Mouse (Mus musculus): ENCODE data around the gene Sv2a. TPM values are rescaled to one million over a fixed set of nuclear protein-coding genes. Genes with fewer than 3 reads are reported as not detected.
"Not testable (repeated sequence)": the region's sequence is repeated elsewhere in the genome, so short reads cannot be mapped to it uniquely, and the experiment has no call there.

Sv2a gene
- polyA plus RNA-seq, 1 experiment from 2014 or later, result 44.9 TPM

GRCm38 (mm10) chr3:96228828-96229227, 47.9 kb downstream of the Sv2a start:
- Histone ChIP-seq H3K27ac (no peak overlapping the region), H3K4me3 (no peak overlapping the region), H3K9ac (no peak overlapping the region), H3K36me3 (no peaks in the 10 kb centered on the region), H3K4me2 (replicated peaks) (no peak overlapping the region), H3K9me3 (replicated peaks) (no peaks in the 10 kb centered on the region), H3K27me3 (no peaks in the 10 kb centered on the region), H3K4me1 (0 out of 2 replicates have a peak, but pooled peaks cover 11% of the 10 kb centered on the region)
- WGBS, result 62% methylated on average over 2 of the region's 2 CpGs
- ATAC-seq (ENCODE audit: low FRiP score), result no peak

DNA sequence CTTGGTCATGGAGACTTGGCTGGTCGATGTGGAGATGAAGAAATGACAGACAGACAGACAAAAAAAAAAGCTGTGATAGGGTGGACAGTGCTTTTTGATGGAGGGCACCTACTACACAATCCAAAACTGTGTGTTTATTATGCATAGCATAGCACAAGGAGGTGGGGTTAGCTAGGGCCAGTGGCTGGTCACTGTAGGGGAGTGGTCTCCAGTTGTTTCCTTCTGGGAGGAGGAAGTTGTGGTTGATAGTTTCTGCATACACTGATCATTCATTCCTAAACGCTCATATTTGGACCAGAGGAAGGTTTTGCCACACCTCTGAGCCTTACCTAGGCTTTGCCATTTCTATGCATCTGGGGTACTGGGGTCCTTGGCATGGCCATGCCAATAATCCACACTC, 49.5 kb downstream of the Sv2a start:
- H3K27me3 ChIP-seq, result no peaks in the 10 kb centered on the region
- WGBS, result 82% methylated on average over 2 of the region's 2 CpGs

GRCm38 (mm10) chr3:96230910-96231757, 50.2 kb downstream of the Sv2a start:
- no peak overlapping the region for H3K9ac ChIP-seq
- ATAC-seq (ENCODE audit: low FRiP score), result no peak
- no peaks in the 10 kb centered on the region for H3K36me3 ChIP-seq
- no peaks in the 10 kb centered on the region for H3K9me3 ChIP-seq (replicated peaks)
- no peak overlapping the region for H3K4me2 ChIP-seq (replicated peaks)
- WGBS, result 73% methylated on average over 4 of the region's 4 CpGs
- no peaks in the 10 kb centered on the region for H3K27me3 ChIP-seq
- H3K27ac ChIP-seq, result no peak overlapping the region
- no peak overlapping the region for H3K4me3 ChIP-seq
- 0 out of 2 replicates have a peak, but pooled peaks cover 7% of the 10 kb centered on the region for H3K4me1 ChIP-seq

More for the DNA sequence above, 49.5 kb downstream of the Sv2a start:
- no peaks in the 10 kb centered on the region for H3K9me3 ChIP-seq (replicated peaks)
- H3K4me2 ChIP-seq (replicated peaks), result no peak overlapping the region
- no peak overlapping the region for H3K4me3 ChIP-seq
- H3K36me3 ChIP-seq, result no peaks in the 10 kb centered on the region
- H3K27ac ChIP-seq, result no peak overlapping the region
- no peak overlapping the region for H3K9ac ChIP-seq
- 0 out of 2 replicates have a peak, but pooled peaks cover 9% of the 10 kb centered on the region for H3K4me1 ChIP-seq
- ATAC-seq (ENCODE audit: low FRiP score), result no peak

- WGBS, result 72% methylated on average over 2 of the region's 2 CpGs
- Histone ChIP-seq H3K27me3 (no peaks in the 10 kb centered on the region), H3K4me3 (no peak overlapping the region), H3K9me3 (replicated peaks) (no peaks in the 10 kb centered on the region), H3K9ac (no peak overlapping the region), H3K4me1 (0 out of 2 replicates have a peak, but pooled peaks cover 6% of the 10 kb centered on the region), H3K27ac (no peak overlapping the region), H3K36me3 (no peaks in the 10 kb centered on the region), H3K4me2 (replicated peaks) (no peak overlapping the region)
- ATAC-seq (ENCODE audit: low FRiP score), result no peak
Measured at GRCm38 (mm10) chr3:96231758-96232120, 50.8 kb downstream of the Sv2a start.

- no peaks in the 10 kb centered on the region for H3K9me3 ChIP-seq (replicated peaks)
- H3K4me2 ChIP-seq (replicated peaks), result no peak overlapping the region
- ATAC-seq (ENCODE audit: low FRiP score), result no peak
- peaks cover 15% of the 10 kb centered on the region for H3K4me1 ChIP-seq
- H3K27me3 ChIP-seq, result no peaks in the 10 kb centered on the region
- H3K9ac ChIP-seq, result no peak overlapping the region
- no peaks in the 10 kb centered on the region for H3K36me3 ChIP-seq
- WGBS, result 95% methylated on average over 2 of the region's 2 CpGs
- H3K27ac ChIP-seq, result no peak overlapping the region
- H3K4me3 ChIP-seq, result no peak overlapping the region
Measured at GRCm38 (mm10) chr3:96234914-96235313, 54.0 kb downstream of the Sv2a start.

DNA sequence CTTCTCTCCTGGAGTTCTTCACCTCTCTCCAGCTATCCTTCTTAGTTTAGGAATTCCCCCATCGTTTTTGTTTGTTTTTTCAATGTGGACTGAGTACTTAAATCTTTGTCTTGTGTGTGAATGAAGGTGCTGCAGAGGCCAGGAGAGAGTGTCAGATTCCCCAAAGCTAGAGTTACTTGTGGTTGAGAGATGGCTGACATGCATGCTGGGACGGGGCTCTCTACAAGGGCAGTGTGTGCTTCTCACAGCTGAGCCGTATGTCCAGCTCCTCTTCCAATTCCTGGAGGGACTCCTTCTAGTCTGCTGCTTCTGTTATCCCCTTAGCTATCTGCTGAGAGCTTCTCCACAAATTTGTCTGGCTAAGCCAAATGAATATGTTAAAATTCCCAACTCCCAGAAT, 54.9 kb downstream of the Sv2a start:
- Histone ChIP-seq H3K4me2 (replicated peaks) (no peak overlapping the region), H3K9me3 (replicated peaks) (no peaks in the 10 kb centered on the region), H3K9ac (no peak overlapping the region), H3K36me3 (no peaks in the 10 kb centered on the region), H3K4me1 (peaks cover 15% of the 10 kb centered on the region), H3K4me3 (no peak overlapping the region), H3K27me3 (no peaks in the 10 kb centered on the region), H3K27ac (peak overlapping the region; percentile 30; the same call in 1 of the 2 replicates)
- ATAC-seq (ENCODE audit: low FRiP score), result no peak
- whole genome bisulfite sequencing, result 62% methylated on average over 3 of the region's 3 CpGs

DNA sequence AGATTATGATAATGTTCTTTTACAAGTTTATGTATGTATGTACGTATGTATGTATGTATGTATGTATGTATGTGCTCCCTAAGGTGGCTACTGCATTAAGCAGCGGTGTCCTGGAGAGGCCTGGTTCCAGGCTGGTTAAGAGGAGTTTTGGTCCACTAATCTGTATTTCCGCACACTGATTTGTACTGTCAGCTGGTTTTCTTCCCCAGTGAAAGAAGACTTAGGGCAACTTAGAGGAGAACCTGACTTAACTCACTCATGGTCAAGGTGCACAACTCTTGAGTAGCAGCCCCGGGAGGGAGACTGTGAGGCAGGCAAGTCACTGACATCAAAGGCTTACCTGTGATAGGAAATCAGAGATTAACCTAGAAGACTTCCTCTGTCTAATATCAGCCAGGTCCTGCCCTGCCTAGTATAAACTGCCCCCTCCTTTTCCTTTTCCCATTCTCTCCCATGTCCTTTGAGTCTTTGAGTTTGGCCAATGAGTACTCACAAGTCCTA, 55.9 kb downstream of the Sv2a start:
- no peaks in the 10 kb centered on the region for H3K27me3 ChIP-seq
- H3K4me1 ChIP-seq, result peaks cover 15% of the 10 kb centered on the region
- peak overlapping the region; percentile 37; the same call in 1 of the 2 replicates for H3K4me3 ChIP-seq
- H3K27ac ChIP-seq, result no peak overlapping the region
- H3K36me3 ChIP-seq, result no peaks in the 10 kb centered on the region
- peak overlapping the region; percentile 56; the same call in 1 of the 2 replicates for H3K9ac ChIP-seq
- peak overlapping the region; percentile 55 for H3K4me2 ChIP-seq (replicated peaks)
- H3K9me3 ChIP-seq (replicated peaks), result no peaks in the 10 kb centered on the region
- ATAC-seq (ENCODE audit: low FRiP score), result no peak
- WGBS, result 83% methylated on average over 4 of the region's 4 CpGs

GRCm38 (mm10) chr3:96237335-96237903, 56.5 kb downstream of the Sv2a start:
- no peak for ATAC-seq (ENCODE audit: low FRiP score)
- peak overlapping the region; percentile 68; the same call in 1 of the 2 replicates for H3K27ac ChIP-seq
- H3K9ac ChIP-seq, result peak overlapping the region; percentile 56
- WGBS, result 28% methylated on average over 7 of the region's 7 CpGs
- H3K9me3 ChIP-seq (replicated peaks), result no peaks in the 10 kb centered on the region
- H3K27me3 ChIP-seq, result no peaks in the 10 kb centered on the region
- H3K4me2 ChIP-seq (replicated peaks), result peak overlapping the region; percentile 55
- peaks cover 15% of the 10 kb centered on the region for H3K4me1 ChIP-seq
- H3K4me3 ChIP-seq, result peak overlapping the region; percentile 37
- no peaks in the 10 kb centered on the region for H3K36me3 ChIP-seq

GRCm38 (mm10) chr3:96237904-96238511, 57.1 kb downstream of the Sv2a start:
- H3K27me3 ChIP-seq, result no peaks in the 10 kb centered on the region
- peak overlapping the region; percentile 68 for H3K27ac ChIP-seq
- no peaks in the 10 kb centered on the region for H3K9me3 ChIP-seq (replicated peaks)
- peak overlapping the region; percentile 37 for H3K4me3 ChIP-seq
- peak overlapping the region; percentile 55 for H3K4me2 ChIP-seq (replicated peaks)
- ATAC-seq (ENCODE audit: low FRiP score), result no peak
- H3K4me1 ChIP-seq, result peaks cover 15% of the 10 kb centered on the region
- H3K36me3 ChIP-seq, result no peaks in the 10 kb centered on the region
- WGBS, result under 1% methylated on average over 12 of the region's 12 CpGs
- peak overlapping the region; percentile 56 for H3K9ac ChIP-seq

- peak within 1 kb of the TSS; percentile 55 for H3K4me2 ChIP-seq (replicated peaks)
- H3K9me3 ChIP-seq (replicated peaks); H3K36me3 ChIP-seq; H3K27me3 ChIP-seq: not testable (repeated sequence)
- peak within 1 kb of the TSS; percentile 76 for H3K27ac ChIP-seq
- H3K4me3 ChIP-seq, result peak within 1 kb of the TSS; percentile 37
- WGBS, result 0% methylated on average over 11 of the region's 68 CpGs
- H3K9ac ChIP-seq, result peak within 1 kb of the TSS; percentile 56
- H3K4me1 ChIP-seq, result peaks cover 17% of the 10 kb centered on the region
- ATAC-seq (ENCODE audit: low FRiP score), result peak; percentile 93
Measured at GRCm38 (mm10) chr3:96238954-96239793, 58.2 kb downstream of the Sv2a start, which contains the start of gene Hist2h3c2. Gene Hist2h3c2 (minus strand): TSS chr3:96239127.

- ATAC-seq (ENCODE audit: low FRiP score), result peak; percentile 86
- H3K9me3 ChIP-seq (replicated peaks); H3K27me3 ChIP-seq; H3K36me3 ChIP-seq: not testable (repeated sequence)
- Histone ChIP-seq H3K4me2 (replicated peaks) (peak within 1 kb of the TSS; percentile 44), H3K4me3 (peak within 1 kb of the TSS; percentile 32), H3K9ac (peak within 1 kb of the TSS; percentile 55; the same call in 1 of the 2 replicates), H3K4me1 (peaks cover 22% of the 10 kb centered on the region), H3K27ac (peak within 1 kb of the TSS; percentile 88)
- 3% methylated on average over 37 of the region's 85 CpGs for WGBS
Measured at GRCm38 (mm10) chr3:96239949-96240798, 59.2 kb downstream of the Sv2a start, which contains the start of gene Hist2h2aa2. Gene Hist2h2aa2 (minus strand): TSS chr3:96240276.

Measured in hindbrain, embryonic 12.5 days (tissue).